Mouse (Mus musculus) mature B cell (primary cell): Measurements from ENCODE around the gene Ablim2.

Experiments
- in situ Hi-C: fragments of 300-500 bp; cut with MboI; formaldehyde crosslinking; loops from 2 replicates; pipeline ENCODE4 v1.14.3; 2019

Ablim2 gene

DNA sequence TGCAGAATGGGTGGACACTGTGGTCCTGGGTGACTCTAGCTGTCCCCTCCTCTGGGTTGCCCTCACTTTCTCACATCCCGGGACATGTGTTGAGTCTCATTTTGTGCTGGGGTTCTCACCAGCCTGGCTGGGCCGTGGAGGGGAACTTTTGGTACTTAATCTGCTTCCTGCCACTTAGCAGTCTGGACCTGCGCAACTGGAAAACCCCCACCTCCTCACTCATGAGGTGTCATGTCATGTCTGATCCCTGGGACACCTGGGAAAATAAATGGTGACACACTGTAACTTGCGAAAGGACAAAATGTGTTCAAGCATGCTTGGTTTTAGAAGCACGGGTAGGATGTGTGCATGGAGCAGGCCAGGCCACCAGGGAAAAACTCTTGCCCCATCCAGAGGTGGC lies 127.0 kb downstream of the Ablim2 start:
- in situ Hi-C loops = no loop called here

DNA sequence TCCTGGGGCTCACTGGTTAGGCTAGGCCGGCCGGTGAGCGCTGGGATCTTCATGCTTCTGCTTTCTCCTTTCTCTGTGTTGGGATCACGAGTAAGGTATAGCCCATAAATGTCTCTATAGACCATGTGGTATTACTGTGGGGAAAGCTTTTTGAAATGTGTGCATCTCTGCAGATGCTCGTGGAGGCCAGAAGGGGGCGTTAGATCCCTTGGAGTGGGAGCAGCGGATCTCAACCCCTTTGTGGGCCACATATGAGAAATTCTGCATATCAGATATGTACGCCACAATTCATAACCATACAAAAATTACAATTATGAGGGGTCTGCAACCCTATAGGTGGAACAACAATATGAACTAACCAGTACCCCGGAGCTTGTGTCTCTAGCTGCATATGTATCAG lies 131.3 kb downstream of the Ablim2 start:
- in situ Hi-C loops = no loop called here

DNA sequence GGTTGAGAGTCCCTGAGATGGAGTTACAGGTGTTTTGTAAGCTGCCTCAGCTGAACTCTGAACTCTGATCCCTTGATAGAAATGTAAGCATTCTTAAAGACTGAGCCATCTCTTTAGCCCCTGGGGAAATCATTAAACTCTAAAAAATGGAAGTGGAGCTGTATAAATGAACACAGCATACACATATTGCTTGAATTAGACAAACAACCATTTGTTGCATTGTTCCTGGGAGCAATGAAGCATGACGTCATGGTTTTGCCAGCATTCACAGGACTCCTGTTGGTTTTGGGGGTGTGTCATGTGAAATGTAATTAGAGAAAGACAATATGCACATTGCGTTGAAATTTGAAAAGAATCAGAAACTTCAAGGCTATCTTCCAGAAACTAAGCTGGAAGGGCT lies 132.0 kb downstream of the Ablim2 start:
- in situ Hi-C loops = no loop called here

DNA sequence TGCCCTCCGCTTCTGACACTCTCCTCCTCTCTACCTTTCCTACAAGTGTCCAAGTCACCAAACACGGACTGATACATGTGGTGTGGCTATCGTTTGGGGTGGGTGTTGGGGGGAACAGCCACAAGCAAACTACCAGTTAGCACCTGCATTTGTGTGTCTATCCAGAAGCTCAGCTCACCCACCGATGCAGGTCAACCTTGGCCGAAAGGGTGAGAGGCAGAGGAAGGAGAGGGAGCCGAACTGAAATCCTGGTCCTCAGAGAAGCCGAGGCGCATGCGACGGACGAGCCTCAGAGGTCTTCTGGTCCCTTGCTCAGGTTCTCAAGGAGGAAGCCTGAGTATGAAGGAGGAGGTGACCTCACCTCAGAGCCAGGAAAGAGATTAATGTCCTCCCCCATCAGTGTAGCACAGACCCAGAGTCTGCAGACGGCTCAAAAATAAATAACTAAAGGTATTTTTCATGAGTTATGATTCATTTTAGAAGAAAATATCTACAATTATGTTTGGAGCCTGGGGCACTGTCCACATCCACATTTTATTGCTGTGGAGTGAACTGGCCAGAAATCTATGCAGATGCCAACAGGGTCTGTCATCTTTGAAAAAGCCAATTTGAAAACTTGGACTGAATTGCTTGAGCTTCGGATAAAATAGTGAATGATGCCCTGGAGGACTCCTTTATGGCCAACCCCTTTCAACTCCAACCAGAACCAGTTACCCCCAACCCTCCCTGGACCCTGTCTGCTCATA lies 133.5 kb downstream of the Ablim2 start:
- in situ Hi-C loops = no loop called here

DNA sequence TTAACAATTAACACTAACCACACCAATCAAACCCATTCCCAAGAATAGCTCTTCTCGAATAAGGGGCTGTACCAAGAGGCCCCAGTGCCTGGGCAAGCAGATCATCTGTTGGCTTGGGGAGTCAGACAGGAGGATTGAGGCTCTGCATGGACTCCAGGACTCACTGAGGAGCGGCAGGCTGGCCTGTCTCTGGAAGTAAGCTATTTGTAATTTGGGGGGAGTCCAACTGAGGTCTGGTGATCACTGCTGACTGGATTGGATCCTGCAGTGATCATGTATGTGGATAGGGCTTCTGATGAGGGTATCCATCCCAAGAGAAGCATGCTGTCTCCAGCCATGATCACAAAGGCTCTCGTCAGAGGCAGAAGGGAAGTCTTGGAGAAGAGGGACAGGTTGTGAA lies 134.7 kb downstream of the Ablim2 start:
- in situ Hi-C loops = no loop called here

DNA sequence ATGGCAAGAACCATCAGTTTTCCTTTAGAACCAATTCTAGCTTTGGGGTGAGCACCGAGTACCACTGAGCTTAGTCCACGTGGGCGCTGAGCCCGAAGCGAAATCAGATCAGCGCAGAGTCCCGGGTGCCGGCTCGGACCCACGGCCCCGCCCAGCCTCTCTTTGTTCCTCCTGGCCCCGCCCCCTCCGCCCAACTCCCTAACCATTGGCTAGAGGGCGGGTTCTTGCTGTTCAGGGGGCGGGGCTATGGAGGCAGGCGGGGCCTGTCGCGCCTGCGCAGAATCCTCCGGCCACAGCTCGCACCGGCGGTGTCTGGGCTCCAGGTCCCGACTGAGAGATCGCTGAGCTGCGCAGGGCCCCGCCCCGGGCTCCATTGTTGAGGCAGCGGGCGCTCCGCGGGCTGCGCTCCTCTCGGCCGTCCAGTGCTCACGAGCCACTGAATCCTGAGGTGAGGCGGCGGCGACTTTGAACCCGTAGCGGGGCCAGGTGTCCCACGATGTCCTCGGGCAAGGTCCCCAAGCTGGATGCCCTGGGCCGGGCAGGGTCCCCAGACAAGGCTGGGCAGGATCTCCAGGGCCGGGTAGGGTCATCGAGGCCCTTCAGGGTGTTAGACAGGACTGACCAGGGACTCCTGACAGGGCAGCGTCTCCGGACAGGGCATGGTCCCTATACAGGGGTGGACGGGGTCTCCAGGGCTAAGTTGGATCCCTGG lies 135.6 kb downstream of the Ablim2 start, which contains the start of gene Afap1:
Afap1 (plus strand) TSS at position 227 of the 712 bp plus-strand sequence.
- in situ Hi-C loops = no loop called here

DNA sequence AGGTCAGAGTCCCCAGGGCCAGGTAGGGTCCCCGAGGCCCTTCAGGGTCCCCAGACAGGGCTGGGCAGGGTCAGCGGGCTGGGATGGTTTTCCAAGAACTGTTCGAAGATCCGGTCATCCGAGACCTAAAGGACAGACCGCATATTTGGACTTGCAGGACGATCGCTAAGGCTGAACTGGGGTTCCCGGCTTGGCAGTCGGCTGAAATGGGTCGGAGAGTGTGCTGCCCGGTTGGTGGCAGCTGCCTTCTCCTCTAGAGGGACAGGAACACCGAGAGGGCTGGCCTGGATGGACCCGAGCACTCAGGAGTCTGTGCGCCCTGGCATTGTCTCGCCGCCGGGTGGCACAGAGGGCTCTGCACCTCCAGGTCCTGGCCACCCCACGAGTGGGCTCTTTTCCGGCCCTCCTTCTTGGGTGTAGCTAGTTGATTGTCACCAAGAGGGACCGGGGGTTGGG lies 136.2 kb downstream of the Ablim2 start:
- in situ Hi-C loops = no loop called here

DNA sequence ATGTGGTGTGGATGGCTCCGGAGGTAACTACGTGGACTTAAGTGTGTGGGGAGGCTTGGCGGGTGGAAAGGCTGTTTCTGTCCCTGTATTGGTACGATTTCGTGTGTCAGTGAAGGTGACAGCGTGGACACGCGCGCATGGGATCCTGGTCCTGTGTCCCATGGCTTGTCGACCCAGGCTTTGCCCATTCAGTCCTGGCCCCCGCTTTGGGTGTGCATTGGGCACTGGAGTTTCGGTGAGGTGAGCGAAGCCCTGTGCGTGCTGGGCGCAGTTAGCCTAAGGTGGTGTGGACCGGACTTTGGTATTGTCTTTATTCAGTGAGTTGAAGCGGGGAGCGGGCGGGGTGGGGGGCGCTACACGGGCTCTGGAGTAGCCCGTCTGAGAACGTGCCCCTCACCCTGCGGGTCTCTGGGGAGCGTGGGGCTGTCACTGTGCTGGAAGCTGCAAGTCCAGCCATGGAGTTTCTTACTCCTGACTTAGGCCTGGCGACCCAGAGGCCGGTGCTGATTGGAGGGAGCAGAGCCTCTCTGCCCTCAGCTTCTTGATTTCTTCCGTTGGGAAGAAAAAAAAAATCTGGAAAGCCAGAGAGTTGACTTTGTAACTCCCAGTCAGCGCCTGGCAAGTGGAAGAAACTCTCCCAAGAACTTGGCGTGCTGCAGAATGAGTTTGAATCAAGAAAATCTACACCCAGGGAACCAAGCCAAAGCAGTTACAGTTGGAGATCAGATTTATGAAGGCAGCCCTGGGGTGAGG lies 136.8 kb downstream of the Ablim2 start:
- in situ Hi-C loops = no loop called here

DNA sequence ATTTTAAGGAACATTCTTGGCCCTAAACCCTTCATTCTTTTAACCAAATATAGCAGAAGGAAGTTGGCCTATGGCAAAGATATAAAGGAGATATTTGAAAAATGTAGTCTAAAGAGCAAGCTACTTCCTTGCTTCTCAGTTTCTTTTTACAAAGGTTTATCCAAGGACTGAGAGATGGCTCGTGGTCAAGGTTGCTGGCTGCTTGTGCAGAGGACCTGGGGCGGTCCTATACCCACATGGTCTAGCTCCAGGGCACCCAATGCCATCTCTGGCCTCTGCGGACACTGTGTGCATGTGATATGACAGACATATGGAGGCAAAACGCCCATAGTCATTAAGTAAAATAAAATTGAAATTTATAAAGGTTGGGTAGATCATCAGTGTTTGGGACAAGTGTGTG lies 138.2 kb downstream of the Ablim2 start:
- in situ Hi-C loops = no loop called here

DNA sequence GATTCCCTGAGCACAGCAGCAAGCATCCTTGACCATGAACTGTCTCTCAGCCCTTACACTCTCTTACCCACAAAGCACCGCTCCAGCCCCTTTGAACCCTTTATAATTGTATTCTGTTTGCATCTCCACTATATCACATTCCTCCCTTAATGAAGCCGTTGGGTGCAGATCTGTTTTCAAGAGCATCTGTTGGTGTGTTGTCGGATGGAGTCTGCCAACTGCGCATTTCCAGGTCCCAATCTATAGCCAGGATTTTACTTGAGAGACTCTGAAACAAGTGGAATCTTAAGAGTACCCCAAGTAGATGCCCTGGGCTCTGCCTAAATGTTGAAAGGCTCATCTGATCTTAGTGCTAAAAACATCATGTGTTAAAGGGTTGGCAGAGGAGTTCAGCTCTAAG lies 138.9 kb downstream of the Ablim2 start:
- in situ Hi-C loops = no loop called here

DNA sequence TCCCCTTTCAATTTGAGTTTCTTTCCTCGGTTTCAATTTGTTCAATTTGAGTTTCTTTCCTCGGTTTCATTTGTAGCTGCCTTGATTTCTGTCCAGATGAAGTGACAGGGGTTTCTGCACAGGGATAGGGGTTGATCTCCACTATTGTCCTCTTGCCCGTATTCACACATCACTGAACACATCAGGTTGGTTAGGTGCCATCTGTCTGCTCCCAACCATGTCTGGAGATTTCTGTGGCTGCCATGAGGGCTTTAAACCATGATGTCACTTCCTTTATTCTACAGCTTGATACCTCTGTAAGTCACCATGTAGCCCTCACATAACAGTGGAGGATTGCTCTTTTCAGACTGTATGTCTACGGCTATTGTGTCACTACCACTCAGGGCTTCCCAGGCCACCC lies 139.5 kb downstream of the Ablim2 start:
- in situ Hi-C loops = no loop called here

DNA sequence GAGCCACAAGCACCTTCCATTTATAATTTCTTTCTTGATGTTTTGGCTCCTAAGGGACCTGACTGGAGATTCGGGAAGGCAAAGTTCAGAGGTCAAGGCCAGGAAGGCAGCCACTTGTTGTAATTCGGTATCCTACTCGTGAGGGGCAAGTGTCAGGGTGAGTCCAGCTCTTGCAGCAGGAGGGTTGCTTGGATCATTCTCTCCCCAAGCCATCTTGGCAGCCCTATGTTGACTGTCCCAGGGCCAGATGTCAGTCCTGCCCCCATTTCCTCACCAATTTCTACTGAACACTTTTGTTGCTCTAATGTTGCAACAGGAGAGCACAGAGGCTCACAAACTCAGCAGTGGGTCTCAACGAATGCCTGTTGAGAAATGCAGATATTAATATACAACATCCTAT lies 140.4 kb downstream of the Ablim2 start:
- in situ Hi-C loops = no loop called here

DNA sequence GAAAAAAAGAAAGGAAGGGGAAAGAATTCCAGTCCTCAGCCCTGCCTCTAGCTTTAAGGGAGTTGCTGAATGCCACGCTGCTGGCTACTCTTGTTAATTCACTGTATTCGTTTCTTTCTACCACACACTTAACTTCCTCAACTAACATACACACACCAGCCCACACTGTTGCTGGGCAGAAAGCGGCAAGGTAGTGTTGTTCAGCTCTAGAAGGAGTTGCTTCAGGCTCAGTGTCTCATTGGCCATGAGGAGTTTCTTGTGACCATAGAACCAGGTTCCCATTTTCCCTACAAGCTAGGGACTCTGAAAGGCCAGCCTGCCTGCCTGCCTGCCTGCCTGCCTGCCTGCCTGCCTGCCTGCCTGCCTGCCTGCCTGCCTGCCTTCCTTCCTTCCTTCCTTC lies 141.3 kb downstream of the Ablim2 start:
- in situ Hi-C loops = no loop called here

DNA sequence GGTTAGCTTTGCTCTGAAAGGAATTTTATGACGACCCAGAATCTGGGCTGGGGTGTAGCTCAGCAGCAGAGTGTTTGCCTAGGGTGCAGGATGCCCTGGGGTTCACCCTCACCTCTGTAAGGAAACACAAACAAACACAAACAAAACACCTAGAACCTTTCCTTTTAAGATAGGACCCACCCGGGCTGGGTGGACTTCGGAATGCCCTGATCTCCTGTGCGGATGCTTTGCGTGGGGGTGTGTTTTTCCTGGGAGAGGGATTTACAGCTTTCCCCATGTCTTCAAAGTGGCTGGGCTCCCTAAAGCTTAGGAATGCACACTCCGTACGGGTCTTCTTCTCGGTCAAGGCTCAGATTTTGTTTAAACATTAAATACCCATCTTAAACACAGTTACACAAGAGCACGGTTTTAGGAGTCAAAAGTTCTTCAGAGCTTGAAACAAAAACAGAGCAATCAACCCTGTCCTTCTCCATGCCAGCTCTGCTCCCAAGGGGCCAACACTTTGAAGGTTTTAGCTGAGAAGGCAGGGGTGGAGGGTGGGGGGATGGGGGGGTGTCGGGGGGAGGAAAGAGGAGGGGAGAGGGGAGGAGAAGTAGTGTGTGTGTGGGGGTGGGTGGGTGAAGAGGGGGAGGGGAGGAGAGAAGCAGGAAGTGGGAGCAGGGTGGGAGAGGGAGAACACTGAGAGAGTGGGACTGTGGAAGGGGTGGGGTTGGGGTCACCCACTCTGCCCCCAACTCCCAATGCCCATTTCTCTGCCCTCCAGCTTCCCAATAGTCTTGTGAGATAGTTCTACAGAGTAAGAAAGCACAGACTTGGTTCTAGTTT lies 142.9 kb downstream of the Ablim2 start:
- in situ Hi-C loops = no loop called here

DNA sequence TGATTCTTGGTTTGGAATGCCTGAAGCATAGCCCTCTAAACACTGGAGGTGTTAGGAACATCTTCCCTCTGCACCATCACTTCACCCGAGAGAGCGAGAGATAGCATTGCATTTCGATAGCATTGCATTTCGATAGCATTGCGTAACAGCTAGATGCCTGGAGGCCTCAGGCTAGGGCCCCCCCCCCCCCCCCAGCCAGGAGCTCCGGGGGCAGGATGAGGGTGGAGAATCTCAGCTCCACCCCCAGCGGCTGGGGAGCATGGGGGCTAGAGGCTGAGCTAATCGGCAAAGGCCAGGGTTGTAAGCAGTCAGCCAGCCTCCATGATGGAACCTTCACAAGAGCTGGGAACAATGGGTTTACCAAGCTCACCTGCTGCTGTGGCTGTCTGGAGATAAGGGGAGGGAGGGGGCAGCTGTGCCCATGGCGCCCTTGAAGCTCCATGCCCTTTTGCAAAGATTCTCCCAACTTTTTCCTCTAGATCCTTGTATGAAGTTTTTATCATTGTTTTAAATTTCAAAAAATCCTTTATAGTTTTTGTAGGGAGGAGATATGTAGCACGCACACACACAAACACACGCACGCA lies 143.6 kb downstream of the Ablim2 start:
- in situ Hi-C loops = no loop called here

DNA sequence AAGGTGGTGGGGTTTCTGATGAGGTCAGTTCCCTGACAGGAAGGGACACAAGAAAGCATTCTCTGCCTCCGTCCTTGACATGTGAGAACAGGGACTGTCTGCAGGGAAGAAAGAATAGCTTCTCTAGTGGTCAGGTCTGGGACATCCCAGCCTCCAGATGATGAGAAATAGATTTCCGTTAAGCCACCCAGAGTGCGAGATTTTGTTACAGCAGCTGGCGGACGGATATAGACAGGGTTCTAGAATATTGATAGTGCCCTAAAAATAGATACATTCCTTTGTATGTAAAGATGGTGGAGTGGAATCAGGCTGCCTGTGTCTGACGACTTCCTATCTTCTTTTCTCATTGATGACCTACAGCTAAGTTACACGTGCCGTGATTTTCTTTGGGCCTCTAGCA lies 145.8 kb downstream of the Ablim2 start:
- in situ Hi-C loops = no loop called here

DNA sequence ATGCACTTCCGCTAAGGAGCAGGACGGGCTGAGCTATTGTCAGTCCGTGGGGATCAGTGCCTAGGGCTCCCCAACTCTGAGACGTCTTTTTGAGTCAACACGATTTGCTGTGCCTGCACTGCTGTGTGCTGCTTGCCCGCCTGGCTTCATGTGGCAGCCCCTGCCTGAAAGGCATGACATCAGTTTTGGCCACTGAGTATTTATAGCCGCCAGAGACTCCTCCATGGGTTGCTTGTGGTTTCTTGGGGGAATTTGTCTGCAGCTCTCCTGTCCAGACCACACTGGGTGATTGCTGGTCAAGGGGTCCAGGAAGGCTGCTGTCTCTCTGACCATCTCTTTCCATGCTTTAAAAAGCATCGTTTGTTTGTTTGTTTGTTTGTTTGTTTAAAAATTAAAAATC lies 147.6 kb downstream of the Ablim2 start:
- in situ Hi-C loops = no loop called here

DNA sequence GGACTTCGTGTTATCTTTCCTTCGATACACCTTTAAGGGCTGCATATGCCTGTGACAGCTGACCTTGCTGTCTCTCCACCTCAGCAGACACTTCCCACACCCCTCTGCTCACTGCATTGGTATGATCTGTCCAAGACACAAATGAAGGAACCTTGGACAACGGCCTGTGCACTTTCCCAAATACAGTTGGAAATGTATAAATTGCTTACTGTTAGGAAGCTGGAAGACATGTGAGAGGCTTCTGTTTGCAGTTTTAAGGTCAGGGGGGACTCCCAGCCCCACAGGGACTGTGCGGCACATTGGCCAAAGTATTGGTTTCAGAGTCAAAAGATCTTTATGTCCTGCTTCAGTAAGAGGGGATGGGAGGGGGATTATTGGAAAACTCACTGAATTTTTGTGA lies 149.4 kb downstream of the Ablim2 start:
- in situ Hi-C loops = no loop called here

DNA sequence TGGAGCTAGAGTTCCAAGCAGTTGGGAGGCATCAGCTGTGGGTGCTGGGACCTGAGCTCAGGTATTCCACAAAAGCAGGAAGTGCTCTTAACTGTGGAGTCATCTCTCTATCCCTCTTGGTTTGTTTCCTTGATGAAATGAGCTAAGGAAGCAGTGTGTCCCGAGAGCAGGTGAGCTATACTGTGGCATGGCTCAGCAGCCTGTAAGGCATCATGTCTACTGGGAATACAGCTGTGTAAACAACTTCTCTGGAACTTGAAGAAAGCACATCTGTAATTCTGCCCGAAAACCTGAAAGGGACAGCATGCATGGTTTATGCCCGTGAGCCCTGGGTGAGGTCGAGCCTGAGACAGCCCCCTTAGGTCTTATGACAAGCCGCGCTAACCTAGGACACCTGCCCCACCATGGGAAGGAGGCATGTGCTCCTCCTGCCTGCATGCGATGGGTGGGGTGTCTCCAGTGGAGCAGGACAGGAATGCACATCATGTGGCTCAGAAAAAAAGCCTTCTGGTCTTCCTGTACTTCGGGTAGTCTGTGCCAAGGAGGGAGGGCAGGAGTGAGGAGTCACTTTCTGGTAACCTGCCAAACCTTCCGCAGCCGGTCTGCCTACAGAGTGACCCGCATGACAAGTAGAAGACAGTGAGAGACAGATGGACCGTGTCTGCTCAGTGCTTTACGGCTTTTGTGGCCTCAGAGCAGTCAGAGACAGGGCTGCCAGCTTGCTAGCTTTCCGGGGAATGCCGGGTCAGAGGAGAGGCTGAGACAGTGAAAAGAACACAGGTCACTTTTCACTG lies 150.2 kb downstream of the Ablim2 start:
- in situ Hi-C loops = no loop called here

DNA sequence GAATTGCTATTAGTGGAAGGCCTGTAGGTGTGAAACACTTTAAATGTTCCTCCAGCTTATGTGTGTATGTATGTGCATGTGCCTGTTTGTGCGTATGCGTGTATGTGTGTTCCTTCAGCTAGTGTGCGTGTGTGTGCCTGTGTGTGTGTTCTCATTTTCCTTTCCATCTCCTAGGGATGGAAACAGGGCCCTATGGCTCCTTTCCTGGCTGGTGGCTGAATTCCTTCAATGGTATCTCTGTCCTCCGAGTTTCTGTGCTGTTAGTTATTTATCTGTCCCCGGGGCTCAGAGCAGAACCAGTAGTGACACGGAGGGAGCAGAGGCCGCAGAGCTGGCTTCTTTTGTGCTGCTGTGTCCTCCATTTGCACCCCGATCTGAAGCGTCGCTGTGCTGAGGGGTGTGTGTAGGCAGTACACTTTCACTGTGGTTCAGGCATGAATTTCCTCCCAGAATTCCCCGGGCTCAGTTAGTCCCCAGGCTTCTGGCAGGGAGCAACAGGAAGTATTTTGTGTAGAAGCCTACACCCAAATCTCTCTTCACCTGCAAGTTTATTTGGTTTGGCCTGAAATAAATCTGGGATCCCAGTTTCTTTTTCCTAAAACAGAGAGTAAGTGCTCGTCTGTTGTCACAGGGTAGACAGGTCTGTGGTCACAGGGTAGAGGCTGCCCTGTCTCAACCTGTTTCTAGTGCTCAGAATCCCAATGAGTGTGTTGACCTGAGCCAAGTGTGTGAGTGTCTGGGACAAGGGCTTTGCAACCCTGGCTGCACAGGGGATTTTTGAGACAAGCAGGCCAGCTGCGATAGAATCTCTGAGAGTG lies 151.2 kb downstream of the Ablim2 start:
- in situ Hi-C loops = no loop called here
